Mouse (Mus musculus) hindbrain, embryonic 11.5 days (tissue): ENCODE measurements around the gene Lpp. TPM values are rescaled to one million over a fixed set of nuclear protein-coding genes. Genes with fewer than 3 reads are reported as not detected.

Source experiments
- ATAC-seq: fragments of 200-750 bp; cut with Nextera tagmentation; 2 replicates; pipeline ENCODE4 v1.8.0; 2017; ENCODE audit warnings: mild to moderate bottlenecking, moderate TSS enrichment, moderate library complexity; ENCODE audit not compliant: low FRiP score
- DNase-seq: peaks from one replicate; pipeline ENCODE4 v3.0.0-alpha.2; 2015; ENCODE audit warnings: low spot score
- H3K27ac ChIP-seq: fragments of 300-500 bp; sonication (generic); 2 replicates; pipeline ENCODE4 v1.5.1; 2014; ENCODE audit warnings: mild to moderate bottlenecking, low read depth, low read length
- H3K27me3 ChIP-seq: fragments of 300-500 bp; sonication (generic); 2 replicates; pipeline ENCODE4 v1.6.1; 2014; ENCODE audit warnings: mild to moderate bottlenecking, low read length, moderate library complexity, mixed read lengths; ENCODE audit not compliant: control insufficient read depth, insufficient read depth
- H3K36me3 ChIP-seq: fragments of 300-500 bp; sonication (generic); 2 replicates; pipeline ENCODE4 v1.6.1; 2014; ENCODE audit warnings: mild to moderate bottlenecking, low read length, moderate library complexity, mixed read lengths; ENCODE audit not compliant: control insufficient read depth, insufficient read depth
- H3K4me1 ChIP-seq: fragments of 300-500 bp; sonication (generic); replicated peaks from 2 replicates; pipeline ENCODE4 v1.6.1; 2014; ENCODE audit warnings: low read length, mixed read lengths; ENCODE audit not compliant: control insufficient read depth, insufficient read depth
- H3K4me2 ChIP-seq: fragments of 300-500 bp; sonication (generic); replicated peaks from 2 replicates; pipeline ENCODE4 v1.6.1; 2014; ENCODE audit warnings: mild to moderate bottlenecking, low read depth, low read length
- H3K4me3 ChIP-seq: fragments of 300-500 bp; sonication (generic); 2 replicates; pipeline ENCODE4 v1.5.1; 2014; ENCODE audit warnings: low read depth, low read length
- H3K9ac ChIP-seq: fragments of 300-500 bp; sonication (generic); 2 replicates; pipeline ENCODE4 v1.6.1; 2014; ENCODE audit warnings: low read depth, low read length
- H3K9me3 ChIP-seq: fragments of 300-500 bp; sonication (generic); 2 replicates; pipeline ENCODE4 v1.6.1; 2016; ENCODE audit warnings: low read length; ENCODE audit not compliant: control insufficient read depth
- WGBS: fragments of 180-500 bp; shearing (Covaris S2); extraction: QIAGEN DNeasy Blood & Tissue Kit; methylation state at CpG from one replicate; pipeline ENCODE4 v1.1.7; 2014; 5-methylcytosine and 5-hydroxymethylcytosine counted together
- polyA plus RNA-seq: library from polyadenylated mRNA; unstranded; fragments of >200 nt; fragmentation: Nextera tagmentation; extraction: Ambion mirVana; gene quantifications from 2 replicates; pipeline ENCODE4 v1.2.1, GENCODE M21; 2014

The Lpp gene
- polyA plus RNA-seq, 1 experiment from 2014 or later, result 25.1 TPM

DNA sequence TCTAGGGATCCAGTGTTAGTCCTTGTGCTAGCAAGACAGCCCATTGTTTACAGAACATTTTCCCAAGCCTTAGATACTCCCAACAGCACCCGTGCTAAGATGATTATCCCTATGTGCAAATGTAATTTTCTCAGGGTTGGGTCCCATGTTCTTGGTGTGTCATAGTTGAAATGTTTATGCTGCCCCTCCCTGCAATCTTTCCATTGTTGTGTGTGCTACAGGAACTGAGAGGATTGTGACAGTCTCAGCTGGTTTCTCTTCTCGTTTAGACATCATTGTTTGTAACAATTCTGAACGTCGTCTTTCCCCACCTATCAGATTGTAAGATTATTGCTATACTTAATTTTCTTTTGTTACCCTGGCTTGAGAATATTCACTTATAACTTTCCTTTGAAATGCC lies 200.2 kb downstream of the Lpp start:
- WGBS, result 81% methylated on average over 4 of the region's 4 CpGs
- H3K9me3 ChIP-seq, result no peaks in the 10 kb centered on the region
- no peaks in the 10 kb centered on the region for H3K36me3 ChIP-seq
- DNase-seq (no peak), ATAC-seq (no peak)
- H3K27ac ChIP-seq, result no peak overlapping the region
- no peak overlapping the region for H3K9ac ChIP-seq
- no peaks in the 10 kb centered on the region for H3K4me1 ChIP-seq
- no peak overlapping the region for H3K4me3 ChIP-seq
- no peak overlapping the region for H3K4me2 ChIP-seq
- no peaks in the 10 kb centered on the region for H3K27me3 ChIP-seq

GRCm38 (mm10) chr16:24594508-24594907 lies 201.2 kb downstream of the Lpp start:
- Histone ChIP-seq H3K4me2 (no peak overlapping the region), H3K27ac (no peak overlapping the region), H3K27me3 (no peaks in the 10 kb centered on the region), H3K36me3 (no peaks in the 10 kb centered on the region), H3K9ac (no peak overlapping the region), H3K9me3 (no peaks in the 10 kb centered on the region), H3K4me1 (no peaks in the 10 kb centered on the region), H3K4me3 (no peak overlapping the region)
- DNase-seq (no peak), ATAC-seq (no peak)
- WGBS, result 85% methylated on average over 5 of the region's 5 CpGs

GRCm38 (mm10) chr16:24595493-24595892 lies 202.2 kb downstream of the Lpp start:
- no peak overlapping the region for H3K4me2 ChIP-seq
- H3K9me3 ChIP-seq, result no peaks in the 10 kb centered on the region
- H3K27me3 ChIP-seq, result no peaks in the 10 kb centered on the region
- no peak overlapping the region for H3K9ac ChIP-seq
- ATAC-seq (no peak), DNase-seq (no peak)
- no peaks in the 10 kb centered on the region for H3K36me3 ChIP-seq
- no peak overlapping the region for H3K4me3 ChIP-seq
- no peaks in the 10 kb centered on the region for H3K4me1 ChIP-seq
- no peak overlapping the region for H3K27ac ChIP-seq

DNA sequence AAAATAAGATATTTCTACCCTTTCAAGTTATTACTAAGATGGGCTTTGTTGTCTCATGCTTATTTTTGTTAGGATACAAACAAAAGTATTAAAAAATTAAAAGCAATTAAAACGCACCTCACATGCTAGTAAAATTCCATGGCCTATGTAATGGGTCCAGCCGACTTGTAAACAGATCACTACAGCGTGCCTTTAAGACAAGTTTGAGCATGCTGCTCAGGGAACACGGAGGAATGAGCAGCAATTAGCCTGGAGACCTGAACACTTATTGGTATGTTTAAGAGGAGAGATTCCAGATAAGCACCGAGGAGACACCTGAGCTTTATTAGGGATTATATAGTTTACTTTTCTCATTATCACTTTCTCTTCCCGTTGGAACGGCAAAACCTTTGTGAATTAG lies 205.3 kb downstream of the Lpp start:
- no peak overlapping the region for H3K4me3 ChIP-seq
- WGBS, result 85% methylated on average over 7 of the region's 7 CpGs

GRCm38 (mm10) chr16:24599766-24600165 lies 206.5 kb downstream of the Lpp start:
- DNase-seq (no peak), ATAC-seq (no peak)
- Histone ChIP-seq H3K27ac (no peak overlapping the region), H3K4me3 (no peak overlapping the region), H3K9ac (no peak overlapping the region), H3K4me1 (no peaks in the 10 kb centered on the region), H3K27me3 (no peaks in the 10 kb centered on the region), H3K9me3 (no peaks in the 10 kb centered on the region), H3K36me3 (no peaks in the 10 kb centered on the region), H3K4me2 (no peak overlapping the region)
- 86% methylated on average over 7 of the region's 7 CpGs for WGBS

More for the DNA sequence above, 205.3 kb downstream of the Lpp start:
- DNase-seq (no peak), ATAC-seq (no peak)
- Histone ChIP-seq H3K9ac (no peak overlapping the region), H3K9me3 (no peaks in the 10 kb centered on the region), H3K4me2 (no peak overlapping the region), H3K36me3 (no peaks in the 10 kb centered on the region), H3K4me1 (no peaks in the 10 kb centered on the region), H3K27ac (no peak overlapping the region), H3K27me3 (no peaks in the 10 kb centered on the region)

DNA sequence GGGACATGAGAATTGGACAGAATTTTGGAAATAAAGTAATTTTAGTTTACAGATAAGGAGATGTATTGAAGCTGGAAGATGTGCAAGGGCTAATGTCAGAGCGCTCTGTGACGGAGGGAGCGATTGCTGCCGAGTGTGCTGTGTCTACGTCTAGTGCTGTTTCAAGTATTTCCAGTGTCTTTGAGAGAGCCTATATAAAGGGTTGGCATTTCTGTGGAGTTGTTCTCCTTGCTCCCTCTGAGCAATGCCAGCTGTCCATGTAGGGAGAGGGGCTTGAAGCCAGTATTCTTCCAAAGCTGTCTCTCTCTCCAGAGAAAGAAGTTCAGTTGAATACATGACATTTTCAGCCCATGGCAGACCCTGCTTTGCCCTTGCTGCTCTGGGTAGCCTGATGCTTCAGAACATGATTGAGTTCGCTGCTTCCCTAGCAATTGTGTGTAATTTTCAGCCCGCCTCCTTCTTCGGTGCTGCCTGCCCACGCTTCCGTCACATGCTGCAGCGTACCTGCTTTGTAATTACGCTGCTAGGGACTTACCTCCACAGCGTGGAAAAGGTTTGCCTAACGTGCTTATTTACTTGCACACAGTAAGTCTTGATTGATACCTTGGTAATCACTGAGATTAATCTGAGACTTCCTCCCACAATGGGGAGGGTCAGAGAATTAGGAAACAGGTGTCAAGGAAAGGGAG lies 207.1 kb downstream of the Lpp start:
- Histone ChIP-seq H3K36me3 (no peaks in the 10 kb centered on the region), H3K27ac (no peak overlapping the region), H3K4me3 (no peak overlapping the region), H3K4me1 (no peaks in the 10 kb centered on the region), H3K27me3 (no peaks in the 10 kb centered on the region), H3K4me2 (no peak overlapping the region), H3K9ac (no peak overlapping the region), H3K9me3 (no peaks in the 10 kb centered on the region)
- WGBS, result 91% methylated on average over 14 of the region's 14 CpGs
- ATAC-seq (no peak), DNase-seq (no peak)

- WGBS, result 93% methylated on average over 4 of the region's 4 CpGs
- no peaks in the 10 kb centered on the region for H3K27me3 ChIP-seq
- no peak overlapping the region for H3K4me2 ChIP-seq
- no peak for ATAC-seq
- no peak overlapping the region for H3K27ac ChIP-seq
- DNase-seq, result no peak
- no peaks in the 10 kb centered on the region for H3K9me3 ChIP-seq
- H3K4me1 ChIP-seq, result no peaks in the 10 kb centered on the region
- H3K9ac ChIP-seq, result no peak overlapping the region
- no peak overlapping the region for H3K4me3 ChIP-seq
- H3K36me3 ChIP-seq, result no peaks in the 10 kb centered on the region
These were observed 210.0 kb downstream of the Lpp start for GRCm38 (mm10) chr16:24603342-24603741.

DNA sequence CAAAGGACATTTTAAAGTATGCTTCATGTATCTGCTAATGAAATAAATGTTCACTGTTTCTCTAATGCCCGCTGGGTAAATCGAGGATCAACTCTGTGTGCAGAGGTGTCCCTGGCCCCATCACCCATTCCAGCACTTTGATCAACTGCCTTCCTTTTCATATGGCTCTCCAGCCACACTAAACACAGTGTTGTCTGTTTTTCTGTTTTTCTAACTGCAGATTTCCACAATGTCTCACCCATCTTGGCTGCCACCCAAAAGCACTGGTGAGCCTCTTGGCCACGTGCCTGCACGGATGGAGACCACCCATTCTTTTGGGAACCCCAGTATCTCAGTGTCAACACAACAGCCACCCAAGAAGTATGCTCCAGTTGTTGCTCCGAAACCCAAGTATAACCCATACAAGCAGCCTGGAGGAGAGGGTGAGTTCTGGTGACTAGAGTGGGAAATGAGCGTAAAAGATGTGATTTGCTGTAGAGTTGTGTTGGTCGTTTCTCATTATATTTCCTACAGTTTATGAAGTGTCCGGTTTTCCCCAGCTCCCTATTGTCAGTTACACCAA lies 214.7 kb downstream of the Lpp start:
- no peaks in the 10 kb centered on the region for H3K9me3 ChIP-seq
- H3K27me3 ChIP-seq, result no peaks in the 10 kb centered on the region
- ATAC-seq (no peak), DNase-seq (no peak)
- H3K9ac ChIP-seq, result no peak overlapping the region
- no peak overlapping the region for H3K27ac ChIP-seq
- no peaks in the 10 kb centered on the region for H3K36me3 ChIP-seq
- no peaks in the 10 kb centered on the region for H3K4me1 ChIP-seq
- 92% methylated on average over 8 of the region's 8 CpGs for WGBS
- no peak overlapping the region for H3K4me3 ChIP-seq
- H3K4me2 ChIP-seq, result no peak overlapping the region

- H3K36me3 ChIP-seq, result no peaks in the 10 kb centered on the region
- ATAC-seq (no peak), DNase-seq (no peak)
- H3K27ac ChIP-seq, result no peak overlapping the region
- no peak overlapping the region for H3K9ac ChIP-seq
- H3K4me2 ChIP-seq, result no peak overlapping the region
- no peaks in the 10 kb centered on the region for H3K9me3 ChIP-seq
- H3K4me3 ChIP-seq, result no peak overlapping the region
- H3K27me3 ChIP-seq, result no peaks in the 10 kb centered on the region
- WGBS, result 85% methylated on average over 6 of the region's 6 CpGs
- no peaks in the 10 kb centered on the region for H3K4me1 ChIP-seq
These were observed 226.2 kb downstream of the Lpp start for GRCm38 (mm10) chr16:24619458-24619857.
